Mouse (Mus musculus) kidney, embryonic 15.5 days (tissue): ENCODE data around the gene Gm20696. TPM values are rescaled to one million over a fixed set of nuclear protein-coding genes. Genes with fewer than 3 reads are reported as not detected.

Experiments used
- ATAC-seq: fragments of 200-750 bp; cut with Nextera tagmentation; replicated peaks from 2 replicates; pipeline ENCODE4 v1.8.0; 2017; ENCODE audit warnings: moderate TSS enrichment; ENCODE audit not compliant: low FRiP score
- H3K27ac ChIP-seq: fragments of 300-500 bp; sonication (generic); 2 replicates; pipeline ENCODE4 v1.5.1; 2015; ENCODE audit warnings: mild to moderate bottlenecking, inconsistent platforms
- H3K27me3 ChIP-seq: fragments of 300-500 bp; sonication (generic); 2 replicates; pipeline ENCODE4 v1.6.1; 2015; ENCODE audit warnings: inconsistent platforms
- H3K36me3 ChIP-seq: fragments of 300-500 bp; sonication (generic); 2 replicates; pipeline ENCODE4 v1.6.1; 2015; ENCODE audit warnings: inconsistent platforms
- H3K4me1 ChIP-seq: fragments of 300-500 bp; sonication (generic); 2 replicates; pipeline ENCODE4 v1.6.1; 2015; ENCODE audit warnings: inconsistent platforms
- H3K4me2 ChIP-seq: fragments of 300-500 bp; sonication (generic); 2 replicates; pipeline ENCODE4 v1.6.1; 2015; ENCODE audit warnings: moderate library complexity, mild to moderate bottlenecking, inconsistent platforms
- H3K4me3 ChIP-seq: fragments of 300-500 bp; sonication (generic); replicated peaks from 2 replicates; pipeline ENCODE4 v1.5.1; 2015; ENCODE audit warnings: mild to moderate bottlenecking, inconsistent platforms
- H3K9ac ChIP-seq: fragments of 300-500 bp; sonication (generic); 2 replicates; pipeline ENCODE4 v1.6.1; 2015; ENCODE audit warnings: mild to moderate bottlenecking, inconsistent platforms
- H3K9me3 ChIP-seq: fragments of 300-500 bp; sonication (generic); replicated peaks from 2 replicates; pipeline ENCODE4 v1.6.1; 2016; ENCODE audit warnings: inconsistent platforms
- WGBS: fragments of 180-500 bp; shearing (Covaris S2); methylation state at CpG from one replicate; pipeline ENCODE4 v1.1.7; 2015; ENCODE audit warnings: mixed read lengths; 5-methylcytosine and 5-hydroxymethylcytosine counted together
- microRNA-seq: library from miRNA; unstranded; fragments of <30 nt; microRNA quantifications from one replicate; pipeline ENCODE4, GENCODE M21; 2016
- polyA plus RNA-seq: library from polyadenylated mRNA; unstranded; fragments of >200 nt; fragmentation: Nextera tagmentation; extraction: Ambion mirVana; gene quantifications from 2 replicates; pipeline ENCODE4 v1.2.1, GENCODE M21; 2015

Gm20696 gene
- polyA plus RNA-seq, 1 experiment from 2014 or later: 4.0 TPM

- H3K36me3 ChIP-seq: no peaks in the 10 kb centered on the region
- H3K4me2 ChIP-seq: no peak overlapping the region
- H3K9me3 ChIP-seq: no peaks in the 10 kb centered on the region
- H3K9ac ChIP-seq: no peak overlapping the region
- no peaks in the 10 kb centered on the region for H3K27me3 ChIP-seq
- ATAC-seq: no peak
- WGBS: 75% methylated on average over 5 of the region's 5 CpGs
- H3K27ac ChIP-seq: no peak overlapping the region
- peaks cover 7% of the 10 kb centered on the region; the same call in 1 of the 2 replicates for H3K4me1 ChIP-seq
- H3K4me3 ChIP-seq: no peak overlapping the region
Measured at GRCm38 (mm10) chr6:99211663-99212333, 454.8 kb downstream of the Gm20696 start.

GRCm38 (mm10) chr6:99210161-99210560 is 456.4 kb downstream of the Gm20696 start:
- Histone ChIP-seq H3K27ac (no peak overlapping the region), H3K27me3 (no peaks in the 10 kb centered on the region), H3K4me2 (no peak overlapping the region), H3K4me1 (peaks cover 22% of the 10 kb centered on the region), H3K9ac (no peak overlapping the region), H3K4me3 (no peak overlapping the region), H3K36me3 (no peaks in the 10 kb centered on the region), H3K9me3 (no peaks in the 10 kb centered on the region)
- no peak for ATAC-seq
- 64% methylated on average over 7 of the region's 7 CpGs for WGBS

Small RNAs within 50 kb of the gene (microRNA-seq; reads per million reads assigned to microRNA genes)
- not detected for gene Gm22328

Other genes with a start within 250 kb of the Gm20696 start
- gene Foxp1, start 144.1 kb downstream of the Gm20696 start, polyA plus RNA-seq: 50.2 and 55.0 TPM in 2 replicates
- gene Eif4e3, start within 50 bp of the Gm20696 start, polyA plus RNA-seq: 17.6 and 17.8 TPM in 2 replicates
- gene Gpr27, start 25.9 kb upstream of the Gm20696 start, polyA plus RNA-seq: 3.7 TPM in 2 replicates
- gene Prok2, start 59.6 kb upstream of the Gm20696 start, polyA plus RNA-seq: not detected in 2 replicates